Mouse (Mus musculus): ENCODE data around the gene Pir. TPM values are rescaled to one million over a fixed set of nuclear protein-coding genes. Genes with fewer than 3 reads are reported as not detected.
A peak's percentile ranks its signal among the peaks of the same experiment; 100 is the strongest.

Gene Pir
- 1 to 10 TPM; 2.9 to 6.0 TPM for total RNA-seq (2021)
- long read RNA-seq, experiment 1, partial matches to known transcripts, result 0 of 2 reads
- long read RNA-seq, experiment 1, other reads (novel, unspliced or antisense), result 0 of 2 reads
- long read RNA-seq, experiment 2, transcript Pir-201 (10 exons, 1,599 nt), result major isoform, 5 of 5 reads
- long read RNA-seq, experiment 2, partial matches to known transcripts, result 0 of 5 reads
- long read RNA-seq, experiment 2, other reads (novel, unspliced or antisense), result 0 of 5 reads

DNA sequence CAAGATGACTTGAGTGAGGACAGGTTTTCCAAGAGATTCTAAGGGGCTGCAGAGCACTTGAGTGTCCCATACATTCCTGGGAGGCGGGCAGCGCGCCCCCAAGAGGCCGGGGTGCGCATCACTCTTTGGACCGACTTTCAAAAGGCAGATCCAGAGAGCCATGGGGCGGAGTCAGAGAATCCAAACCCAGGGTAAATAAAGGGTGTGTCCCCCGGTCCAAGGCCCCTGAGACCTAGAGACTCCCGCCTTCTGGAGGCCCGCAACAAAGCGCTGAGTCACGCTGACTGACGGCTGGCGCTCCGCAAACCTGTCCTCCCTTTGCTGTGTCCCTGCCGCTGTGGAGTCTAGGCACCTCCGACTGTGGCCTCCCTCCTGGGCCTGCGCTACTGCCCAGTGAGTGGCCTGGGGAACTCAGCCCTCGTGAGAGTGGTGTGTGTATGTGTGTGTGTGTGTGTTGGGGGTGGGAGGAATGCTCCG lies at the start of gene Pir:
TSS of gene Pir (plus strand) at position 87 of the 477 bp plus-strand sequence.
- peak; percentile 58 for DNase-seq (ENCODE audit: low spot score)

- DNase-seq (ENCODE audit: low spot score), result no peak
Measured at GRCm38 (mm10) chrX:164221989-164222388, 47.2 kb upstream of the Pir start.

GRCm38 (mm10) chrX:164233380-164233779 lies 35.8 kb upstream of the Pir start:
- no peak for DNase-seq (ENCODE audit: low spot score)

DNA sequence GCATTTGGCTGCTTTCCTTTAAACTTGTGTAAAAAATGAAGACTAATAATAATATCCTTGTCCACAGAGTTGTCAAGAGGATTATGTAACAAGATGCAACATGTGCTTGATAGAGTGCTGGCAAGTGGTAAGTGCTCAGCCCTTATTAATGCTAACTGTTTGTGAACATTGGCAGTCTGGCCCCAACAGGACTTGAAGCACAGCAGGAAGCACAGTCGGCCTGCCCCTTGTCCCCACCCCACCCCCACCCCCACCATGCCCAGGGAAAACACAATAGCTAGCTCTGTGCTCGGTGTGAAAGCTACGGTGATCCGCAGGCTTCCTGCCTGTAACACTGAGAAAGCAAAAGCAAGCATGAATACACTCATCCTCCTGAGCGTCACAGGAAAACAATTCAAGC lies 23.5 kb upstream of the Pir start:
- DNase-seq (ENCODE audit: low spot score), result no peak

GRCm38 (mm10) chrX:164246722-164247121 lies 22.4 kb upstream of the Pir start:
- DNase-seq (ENCODE audit: low spot score), result no peak

GRCm38 (mm10) chrX:164256527-164256926 lies 12.6 kb upstream of the Pir start:
- DNase-seq (ENCODE audit: low spot score), result no peak

- DNase-seq (ENCODE audit: low spot score), result no peak
Measured at GRCm38 (mm10) chrX:164258057-164258456, 11.1 kb upstream of the Pir start, which contains the start of gene Bmx. TSS of gene Bmx (minus strand) at chrX:164258193.

DNA sequence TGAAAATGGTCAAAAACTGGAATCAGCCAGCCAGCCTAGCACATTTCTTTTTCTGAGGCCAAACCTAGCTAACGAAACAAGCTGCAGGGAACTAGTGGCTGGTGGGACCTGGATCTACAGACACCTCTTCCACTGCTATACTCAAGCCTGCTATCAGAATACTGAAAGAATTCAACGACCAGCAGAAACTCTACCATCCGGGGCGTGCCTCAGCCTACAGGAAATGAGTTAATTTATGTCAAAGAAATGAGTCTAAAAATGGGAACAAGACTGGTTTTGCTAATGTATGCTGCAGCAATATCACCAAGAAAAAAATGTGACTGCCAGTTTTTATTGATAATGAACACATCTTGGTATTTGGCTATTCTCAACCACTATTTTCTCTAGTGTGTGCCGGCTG lies 10.5 kb upstream of the Pir start:
- no peak for DNase-seq (ENCODE audit: low spot score)

- DNase-seq (ENCODE audit: low spot score), result no peak
Measured at GRCm38 (mm10) chrX:164262286-164262685, 6.9 kb upstream of the Pir start.

- DNase-seq (ENCODE audit: low spot score), result no peak
Measured at GRCm38 (mm10) chrX:164264861-164265260, 4.3 kb upstream of the Pir start.

DNA sequence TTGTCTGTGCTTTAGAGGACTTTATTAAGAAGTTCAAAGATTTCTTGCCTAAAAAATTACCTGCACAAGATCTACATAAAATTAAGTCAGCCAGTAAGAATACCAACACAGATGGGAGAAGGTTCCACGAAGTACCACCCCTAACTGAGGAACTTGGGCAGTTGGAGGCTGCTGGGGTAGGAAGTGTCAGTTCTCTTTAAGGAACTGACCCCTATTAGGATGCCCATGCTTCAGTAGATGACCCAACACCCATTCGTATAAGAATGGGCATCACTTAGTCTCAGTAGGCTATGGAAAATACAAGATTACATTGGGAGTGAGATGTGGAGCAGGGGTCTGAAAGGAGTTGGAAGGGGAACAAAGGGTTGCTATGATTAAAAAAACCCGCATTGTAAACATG lies 1.4 kb downstream of the Pir start:
- no peak for DNase-seq (ENCODE audit: low spot score)

DNA sequence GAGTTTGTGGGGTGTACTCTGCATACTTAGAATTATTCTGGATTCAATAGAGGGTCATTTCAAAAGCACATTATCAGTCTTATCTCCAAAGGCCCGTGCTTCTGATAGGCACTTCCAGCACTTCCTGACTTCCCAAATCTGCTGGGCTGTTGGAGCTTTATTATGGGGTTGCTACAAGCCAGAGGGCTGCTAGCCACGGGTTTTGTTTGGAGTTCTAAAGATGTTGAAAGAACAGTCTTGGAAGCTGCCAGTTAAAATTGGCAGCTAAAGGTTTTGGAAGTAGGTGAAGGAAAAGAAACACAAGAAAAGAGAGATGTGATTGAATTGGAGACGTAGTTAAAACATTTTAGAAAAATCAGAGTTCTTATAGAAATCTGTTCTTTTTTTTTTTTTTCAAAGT lies 6.4 kb downstream of the Pir start:
- peak; percentile 10 for DNase-seq (ENCODE audit: low spot score)

GRCm38 (mm10) chrX:164280918-164281647 lies 11.9 kb downstream of the Pir start:
- DNase-seq (ENCODE audit: low spot score), result no peak

GRCm38 (mm10) chrX:164283808-164284207 lies 14.6 kb downstream of the Pir start:
- DNase-seq (ENCODE audit: low spot score), result no peak

DNA sequence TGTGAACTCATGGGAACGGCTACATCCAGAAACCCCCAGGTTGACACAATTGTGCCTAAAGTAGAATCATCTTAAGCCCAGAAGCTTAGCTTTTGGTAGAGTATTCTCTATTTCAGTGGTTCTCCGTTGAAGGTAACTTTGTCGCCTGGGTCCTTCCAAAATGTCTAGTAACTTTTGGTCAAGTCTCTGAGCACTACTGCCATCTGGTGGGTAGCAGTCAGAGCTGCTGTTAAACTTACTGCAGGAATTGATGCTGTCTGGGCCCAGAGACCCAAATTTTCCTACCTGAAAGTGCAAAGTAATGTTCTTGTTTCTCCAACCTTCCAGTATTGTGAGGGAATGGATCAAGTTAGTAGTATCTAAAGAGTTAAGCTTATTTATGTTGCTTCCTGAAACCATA lies 17.9 kb downstream of the Pir start:
- peak; percentile 12 for DNase-seq (ENCODE audit: low spot score)

DNA sequence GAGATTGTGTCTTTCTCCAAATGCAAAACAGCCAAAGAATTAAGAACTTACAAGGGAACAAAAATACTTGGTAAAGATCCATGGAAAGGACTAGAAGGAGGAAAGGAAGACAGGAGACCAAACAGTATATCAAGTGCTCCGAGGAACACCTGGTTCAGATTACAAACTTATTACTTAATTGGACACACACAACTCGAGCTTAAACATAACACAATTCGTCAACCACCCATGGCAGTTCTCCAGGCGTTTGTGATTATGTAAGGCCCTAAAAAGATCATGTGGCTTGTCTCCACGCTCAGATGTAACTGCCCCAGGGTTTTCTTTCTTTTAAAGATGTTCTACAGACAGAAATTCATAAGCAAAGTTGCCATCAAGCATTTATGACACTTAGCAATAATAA lies 22.0 kb downstream of the Pir start:
- peak; percentile 28 for DNase-seq (ENCODE audit: low spot score)

DNA sequence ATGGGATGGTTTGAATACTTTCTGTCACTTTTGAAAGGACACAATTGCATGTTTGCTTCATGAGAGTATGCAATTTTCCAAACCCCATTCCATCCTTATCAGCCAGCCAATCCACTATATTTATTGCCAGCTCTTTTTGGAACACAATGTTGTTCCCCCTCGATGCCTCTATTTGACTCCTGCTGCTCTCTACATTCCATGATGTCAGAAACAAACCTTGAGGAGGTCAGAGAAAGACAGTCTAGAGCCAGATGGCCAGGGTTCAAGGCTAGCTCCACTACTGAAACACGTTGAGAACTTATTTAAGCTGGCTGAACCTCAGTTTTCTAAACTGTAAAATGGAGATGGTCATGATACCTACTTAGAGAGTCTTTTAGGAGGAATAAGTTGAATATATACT lies 37.1 kb downstream of the Pir start:
- DNase-seq (ENCODE audit: low spot score), result no peak

- DNase-seq (ENCODE audit: low spot score), result no peak
Measured at GRCm38 (mm10) chrX:164313876-164314275, 44.7 kb downstream of the Pir start.

DNA sequence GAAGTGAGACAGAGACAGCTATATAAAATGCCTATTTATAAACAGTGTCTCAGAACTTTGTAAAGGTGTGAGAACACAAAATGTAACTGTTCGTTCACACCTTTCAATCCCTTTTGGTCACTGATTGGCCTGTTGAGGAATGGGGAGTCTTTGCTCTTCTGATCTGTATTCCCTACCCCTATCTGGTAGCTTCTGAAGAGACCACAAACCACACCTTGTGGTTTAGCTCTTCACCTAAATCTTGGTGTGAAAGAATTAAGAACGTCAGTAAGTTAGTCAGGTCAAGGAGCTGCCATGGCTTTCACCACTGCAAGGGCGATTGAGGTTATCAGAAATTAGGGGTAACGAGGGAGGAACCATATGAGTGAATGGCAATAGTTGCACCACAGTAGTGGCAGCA lies 49.4 kb downstream of the Pir start:
- DNase-seq (ENCODE audit: low spot score), result no peak

- DNase-seq (ENCODE audit: low spot score), result no peak
Measured at GRCm38 (mm10) chrX:164320031-164320430, 50.9 kb downstream of the Pir start.

- DNase-seq (ENCODE audit: low spot score), result no peak
Measured at GRCm38 (mm10) chrX:164322492-164322891, 53.3 kb downstream of the Pir start.

- no peak for DNase-seq (ENCODE audit: low spot score)
Measured at GRCm38 (mm10) chrX:164323391-164323913, 54.3 kb downstream of the Pir start.

- DNase-seq (ENCODE audit: low spot score), result no peak
Measured at GRCm38 (mm10) chrX:164330351-164330750, 61.2 kb downstream of the Pir start.
